Mouse (Mus musculus): Measurements from ENCODE around the gene Tomm34. TPM values are rescaled to one million over a fixed set of nuclear protein-coding genes. Genes with fewer than 3 reads are reported as not detected.
A peak's percentile ranks its signal among the peaks of the same experiment; 100 is the strongest.

The Tomm34 gene
- polyA plus RNA-seq, 1 experiment = 48.8 TPM

- peak; percentile 25 for DNase-seq
- peaks cover 38% of the 10 kb centered on the region for H3K4me1 ChIP-seq (ENCODE audit: control insufficient read depth, insufficient read depth, low read length)
- 33% methylated on average over 10 of the region's 10 CpGs for WGBS
- H3K4me3 ChIP-seq (replicated peaks; ENCODE audit: extremely low read depth, low read depth, low read length) = no peak overlapping the region
- TF ChIP-seq POLR2A (IDR thresholded peaks at IDR 0.05; ENCODE audit: borderline replicate concordance, extremely low read depth, low read depth, low read length) (no peak), CTCF (IDR thresholded peaks at IDR 0.05; ENCODE audit: insufficient read depth, low read length) (no peak)
These were observed 64.0 kb downstream of the Tomm34 start for GRCm38 (mm10) chr2:164006932-164007331.

GRCm38 (mm10) chr2:164004503-164004902 is 66.5 kb downstream of the Tomm34 start:
- TF ChIP-seq POLR2A (IDR thresholded peaks at IDR 0.05; ENCODE audit: borderline replicate concordance, extremely low read depth, low read depth, low read length) (no peak), CTCF (IDR thresholded peaks at IDR 0.05; ENCODE audit: insufficient read depth, low read length) (no peak)
- peaks cover 42% of the 10 kb centered on the region for H3K4me1 ChIP-seq (ENCODE audit: control insufficient read depth, insufficient read depth, low read length)
- no peak overlapping the region for H3K4me3 ChIP-seq (replicated peaks; ENCODE audit: extremely low read depth, low read depth, low read length)
- no peak for DNase-seq
- WGBS = 71% methylated on average over 5 of the region's 5 CpGs

Other genes with a start within 250 kb of the Tomm34 start
- gene Kcnk15, start 217.5 kb downstream of the Tomm34 start, polyA plus RNA-seq (2012; rRNA removed) = not detected in 2 replicates
- gene Rims4, start 152.5 kb downstream of the Tomm34 start, polyA plus RNA-seq (2012; rRNA removed) = 0.11 and 0.19 TPM in 2 replicates
- 39.4 and 52.8 TPM in 2 replicates for gene Ywhab, start 76.2 kb downstream of the Tomm34 start, polyA plus RNA-seq (2012; rRNA removed)
- gene Pabpc1l, start 45.7 kb downstream of the Tomm34 start, polyA plus RNA-seq (2012; rRNA removed) = 0.40 and 0.50 TPM in 2 replicates
- 22.0 and 31.3 TPM in 2 replicates for gene Stk4, start 847 bp downstream of the Tomm34 start, polyA plus RNA-seq (2012; rRNA removed)
- 0.07 and 0.21 TPM in 2 replicates for gene Kcns1, start 99.9 kb upstream of the Tomm34 start, polyA plus RNA-seq (2012; rRNA removed)
- gene Wfdc5, start 111.6 kb upstream of the Tomm34 start, polyA plus RNA-seq (2012; rRNA removed) = 0.27 and 16.2 TPM in 2 replicates
- 0.43 and 4.4 TPM in 2 replicates for gene Wfdc12, start 119.4 kb upstream of the Tomm34 start, polyA plus RNA-seq (2012; rRNA removed)
- not detected in 2 replicates for gene Wfdc15a, start 129.0 kb upstream of the Tomm34 start, polyA plus RNA-seq (2012; rRNA removed)
- gene Wfdc15b, start 150.5 kb upstream of the Tomm34 start, polyA plus RNA-seq (2012; rRNA removed) = 0.34 TPM in 1 of 2 replicates, not detected in the other
- gene Svs2, start 167.3 kb upstream of the Tomm34 start, polyA plus RNA-seq (2012; rRNA removed) = not detected in 2 replicates
- gene Svs3b, start 185.5 kb upstream of the Tomm34 start, polyA plus RNA-seq (2012; rRNA removed) = not detected in 2 replicates
- gene Svs4, start 207.3 kb upstream of the Tomm34 start, polyA plus RNA-seq (2012; rRNA removed) = not detected in 2 replicates
- not detected in 2 replicates for gene Svs3a, start 218.1 kb upstream of the Tomm34 start, polyA plus RNA-seq (2012; rRNA removed)
- gene Svs6, start 245.6 kb upstream of the Tomm34 start, polyA plus RNA-seq (2012; rRNA removed) = not detected in 2 replicates